Mouse (Mus musculus) embryonic facial prominence, embryonic 12.5 days (tissue): ENCODE measurements around the gene Gm9958. TPM values are rescaled to one million over a fixed set of nuclear protein-coding genes. Genes with fewer than 3 reads are reported as not detected.

Experiments used
- ATAC-seq: fragments of 200-750 bp; cut with Nextera tagmentation; 2 replicates; pipeline ENCODE4 v1.8.0; 2017; ENCODE audit not compliant: insufficient number of reproducible peaks, insufficient read depth, low FRiP score, low TSS enrichment
- H3K27ac ChIP-seq: fragments of 300-500 bp; sonication (generic); 2 replicates; pipeline ENCODE4 v1.5.1; 2016; ENCODE audit warnings: mild to moderate bottlenecking
- H3K27me3 ChIP-seq: fragments of 300-500 bp; sonication (generic); 2 replicates; pipeline ENCODE4 v1.6.1; 2016; ENCODE audit warnings: mild to moderate bottlenecking, moderate library complexity
- H3K36me3 ChIP-seq: fragments of 300-500 bp; sonication (generic); 2 replicates; pipeline ENCODE4 v1.6.1; 2016; ENCODE audit warnings: mild to moderate bottlenecking
- H3K4me1 ChIP-seq: fragments of 300-500 bp; sonication (generic); 2 replicates; pipeline ENCODE4 v1.6.1; 2016
- H3K4me2 ChIP-seq: fragments of 300-500 bp; sonication (generic); replicated peaks from 2 replicates; pipeline ENCODE4 v1.6.1; 2016; ENCODE audit warnings: mild to moderate bottlenecking, moderate library complexity
- H3K4me3 ChIP-seq: fragments of 300-500 bp; sonication (generic); 2 replicates; pipeline ENCODE4 v1.5.1; 2016; ENCODE audit warnings: mild to moderate bottlenecking
- H3K9ac ChIP-seq: fragments of 300-500 bp; sonication (generic); 2 replicates; pipeline ENCODE4 v1.6.1; 2016; ENCODE audit warnings: mild to moderate bottlenecking, moderate library complexity
- H3K9me3 ChIP-seq: fragments of 300-500 bp; sonication (generic); 2 replicates; pipeline ENCODE4 v1.6.1; 2016; ENCODE audit warnings: mild to moderate bottlenecking, moderate library complexity
- WGBS: fragments of 180-500 bp; shearing (Covaris S2); methylation state at CpG from one replicate; pipeline ENCODE4 v1.1.7; 2016; 5-methylcytosine and 5-hydroxymethylcytosine counted together
- polyA plus RNA-seq: library from polyadenylated mRNA; unstranded; fragments of >200 nt; fragmentation: Nextera tagmentation; extraction: Ambion mirVana; gene quantifications from 2 replicates; pipeline ENCODE4 v1.2.1, GENCODE M21; 2016

Gene Gm9958
- polyA plus RNA-seq, 1 experiment from 2014 or later, result 8.8 TPM

- H3K9me3 ChIP-seq, result no peaks in the 10 kb centered on the region
- H3K27ac ChIP-seq, result peak overlapping the region; percentile 99
- H3K4me2 ChIP-seq, result peak overlapping the region; percentile 71
- H3K27me3 ChIP-seq, result no peaks in the 10 kb centered on the region
- peak overlapping the region; percentile 98 for H3K4me3 ChIP-seq
- peak overlapping the region; percentile 97 for H3K9ac ChIP-seq
- 0 out of 2 replicates have a peak, but pooled peaks have one; percentile 41 for ATAC-seq
- under 1% methylated on average over 58 of the region's 61 CpGs for WGBS
- peaks cover 18% of the 10 kb centered on the region for H3K4me1 ChIP-seq
- no peaks in the 10 kb centered on the region for H3K36me3 ChIP-seq
Measured at GRCm38 (mm10) chr5:90365141-90365951, 1.7 kb upstream of the Gm9958 start.

DNA sequence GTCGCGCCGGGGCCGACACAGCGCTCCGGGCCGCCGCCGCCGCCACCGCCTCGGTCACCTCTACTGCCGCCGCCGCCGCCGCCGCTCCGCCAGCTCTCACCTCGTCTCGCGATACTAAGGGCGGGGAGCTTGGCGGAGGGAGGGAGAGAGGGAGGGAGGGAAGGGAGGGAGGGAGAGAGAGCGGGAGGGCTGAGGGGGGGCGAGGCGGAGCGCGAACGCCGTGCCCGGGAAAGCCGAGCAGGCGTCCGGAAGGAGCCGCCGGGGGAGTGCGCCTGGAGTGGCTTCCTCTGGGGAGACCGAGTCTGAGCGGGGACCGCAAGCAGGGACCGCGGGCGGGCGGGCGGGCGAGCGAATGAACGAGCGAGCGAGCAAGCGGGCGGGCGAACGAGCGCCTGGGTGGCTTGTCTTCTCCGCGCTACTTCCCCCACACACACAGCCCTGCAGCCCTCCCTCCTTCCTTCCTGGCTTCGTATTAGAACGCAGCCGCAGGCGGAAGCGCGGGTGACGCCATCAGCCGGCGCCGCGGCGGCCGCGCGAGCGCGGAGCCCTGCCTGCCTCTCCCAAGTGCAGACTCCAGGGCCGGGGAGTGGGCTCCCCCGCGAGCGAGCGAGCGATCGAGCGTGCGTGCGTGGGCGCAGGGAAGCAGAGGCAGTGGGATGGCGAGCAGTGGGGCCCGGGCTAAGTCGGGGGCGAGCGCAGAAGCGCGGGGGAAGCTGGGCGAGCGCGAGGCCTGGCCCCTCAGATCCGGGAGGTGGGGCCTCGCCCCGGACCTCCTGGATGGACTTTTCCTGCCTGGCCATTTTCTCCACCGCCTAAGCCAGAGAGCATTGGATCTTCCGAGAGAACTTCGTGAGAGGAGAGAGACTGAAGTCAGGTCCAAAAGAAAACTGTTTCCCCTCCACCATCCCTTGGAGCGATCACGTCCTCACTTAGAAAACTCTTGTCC lies 610 bp upstream of the Gm9958 start, which contains the start of gene Ankrd17:
Gene Ankrd17, minus strand, starts transcription at position 457 of the 946 bp plus-strand sequence.
- Histone ChIP-seq H3K27ac (peak within 1 kb of the TSS; percentile 99), H3K4me2 (peak within 1 kb of the TSS; percentile 71), H3K36me3 (no peaks in the 10 kb centered on the region), H3K4me3 (peak within 1 kb of the TSS; percentile 98), H3K9me3 (no peaks in the 10 kb centered on the region), H3K27me3 (no peaks in the 10 kb centered on the region), H3K4me1 (peaks cover 18% of the 10 kb centered on the region), H3K9ac (peak within 1 kb of the TSS; percentile 97)
- WGBS, result under 1% methylated on average over 59 of the region's 104 CpGs
- peak; percentile 94 for ATAC-seq

GRCm38 (mm10) chr5:90370401-90370800 lies 3.4 kb downstream of the Gm9958 start:
- no peak overlapping the region for H3K4me3 ChIP-seq
- no peak overlapping the region for H3K27ac ChIP-seq
- no peak for ATAC-seq
- no peaks in the 10 kb centered on the region for H3K9me3 ChIP-seq
- no peaks in the 10 kb centered on the region for H3K27me3 ChIP-seq
- 86% methylated on average over 5 of the region's 5 CpGs for WGBS
- no peak overlapping the region for H3K4me2 ChIP-seq
- H3K9ac ChIP-seq, result no peak overlapping the region
- no peaks in the 10 kb centered on the region for H3K36me3 ChIP-seq
- H3K4me1 ChIP-seq, result peaks cover 5% of the 10 kb centered on the region

GRCm38 (mm10) chr5:90373708-90374107 lies 6.7 kb downstream of the Gm9958 start:
- no peak for ATAC-seq
- WGBS, result 86% methylated on average over 4 of the region's 4 CpGs

DNA sequence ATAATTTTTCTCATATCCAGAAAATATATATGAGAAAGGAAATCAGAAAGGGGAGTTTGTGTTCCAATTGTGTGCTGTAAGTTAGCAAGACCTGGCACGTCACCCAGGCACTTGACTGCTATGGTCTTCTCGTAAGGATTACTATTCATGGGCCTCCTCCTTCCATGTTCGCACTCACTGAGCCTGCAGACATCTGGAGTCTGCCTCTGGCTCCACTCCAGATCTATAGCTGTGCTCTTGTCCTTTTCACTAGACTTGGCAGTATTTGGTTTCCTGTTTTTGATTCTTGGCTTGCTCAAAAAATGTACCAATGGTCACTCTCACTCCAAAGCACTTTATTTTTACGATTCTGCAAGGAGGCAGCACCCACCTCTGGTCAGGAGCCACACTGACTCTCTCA lies 14.5 kb downstream of the Gm9958 start:
- H3K4me2 ChIP-seq, result no peak overlapping the region
- no peak for ATAC-seq
- no peaks in the 10 kb centered on the region for H3K9me3 ChIP-seq
- H3K9ac ChIP-seq, result no peak overlapping the region
- no peaks in the 10 kb centered on the region for H3K36me3 ChIP-seq
- H3K27me3 ChIP-seq, result no peaks in the 10 kb centered on the region
- H3K4me1 ChIP-seq, result no peaks in the 10 kb centered on the region
- no peak overlapping the region for H3K4me3 ChIP-seq
- no peak overlapping the region for H3K27ac ChIP-seq
- 76% methylated on average over 4 of the region's 4 CpGs for WGBS

More at GRCm38 (mm10) chr5:90373708-90374107, 6.7 kb downstream of the Gm9958 start:
- H3K27me3 ChIP-seq, result no peaks in the 10 kb centered on the region
- H3K4me1 ChIP-seq, result no peaks in the 10 kb centered on the region
- no peak overlapping the region for H3K9ac ChIP-seq
- H3K9me3 ChIP-seq, result no peaks in the 10 kb centered on the region
- no peak overlapping the region for H3K27ac ChIP-seq
- H3K4me2 ChIP-seq, result no peak overlapping the region
- no peaks in the 10 kb centered on the region for H3K36me3 ChIP-seq
- no peak overlapping the region for H3K4me3 ChIP-seq

GRCm38 (mm10) chr5:90383080-90383479 lies 16.1 kb downstream of the Gm9958 start:
- Histone ChIP-seq H3K9me3 (no peaks in the 10 kb centered on the region), H3K27ac (no peak overlapping the region), H3K4me2 (no peak overlapping the region), H3K4me3 (no peak overlapping the region), H3K4me1 (no peaks in the 10 kb centered on the region), H3K27me3 (no peaks in the 10 kb centered on the region), H3K36me3 (no peaks in the 10 kb centered on the region), H3K9ac (no peak overlapping the region)
- no peak for ATAC-seq
- WGBS, result 60% methylated on average over 1 of the region's 1 CpGs

- H3K4me3 ChIP-seq, result no peak overlapping the region
- H3K4me2 ChIP-seq, result no peak overlapping the region
- ATAC-seq, result no peak
- no peak overlapping the region for H3K9ac ChIP-seq
- H3K9me3 ChIP-seq, result no peaks in the 10 kb centered on the region
- no peaks in the 10 kb centered on the region for H3K27me3 ChIP-seq
- no peaks in the 10 kb centered on the region for H3K36me3 ChIP-seq
- no peaks in the 10 kb centered on the region for H3K4me1 ChIP-seq
- 68% methylated on average over 5 of the region's 5 CpGs for WGBS
- H3K27ac ChIP-seq, result no peak overlapping the region
Measured at GRCm38 (mm10) chr5:90393764-90394163, 26.8 kb downstream of the Gm9958 start.

DNA sequence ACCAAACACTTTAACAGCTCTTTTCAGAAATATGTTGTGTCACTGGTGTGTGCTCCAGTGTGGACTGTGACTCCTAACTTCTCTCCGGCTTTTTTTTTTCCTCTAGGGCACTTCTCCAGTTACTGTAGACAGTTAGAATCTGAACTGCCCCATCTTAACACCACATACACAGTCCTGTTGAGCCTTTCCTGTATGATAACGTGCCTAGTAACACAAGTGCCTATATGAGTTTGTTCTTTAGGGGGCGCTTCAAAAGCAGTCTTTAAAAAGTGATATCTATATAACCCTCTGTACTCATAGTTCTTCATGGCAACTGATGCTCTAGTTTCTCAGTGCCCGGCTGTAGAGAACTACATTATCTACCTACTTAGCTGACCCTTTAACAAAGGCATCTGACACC lies 27.3 kb downstream of the Gm9958 start:
- H3K4me3 ChIP-seq, result no peak overlapping the region
- no peaks in the 10 kb centered on the region for H3K36me3 ChIP-seq
- H3K27ac ChIP-seq, result no peak overlapping the region
- H3K4me1 ChIP-seq, result no peaks in the 10 kb centered on the region
- H3K4me2 ChIP-seq, result no peak overlapping the region
- no peak overlapping the region for H3K9ac ChIP-seq
- H3K27me3 ChIP-seq, result no peaks in the 10 kb centered on the region
- no peak for ATAC-seq
- WGBS, result 73% methylated on average over 4 of the region's 4 CpGs
- no peaks in the 10 kb centered on the region for H3K9me3 ChIP-seq

- no peak for ATAC-seq
- Histone ChIP-seq H3K27ac (no peak overlapping the region), H3K36me3 (no peaks in the 10 kb centered on the region), H3K4me1 (no peaks in the 10 kb centered on the region), H3K4me2 (no peak overlapping the region), H3K4me3 (no peak overlapping the region), H3K27me3 (no peaks in the 10 kb centered on the region), H3K9ac (no peak overlapping the region), H3K9me3 (no peaks in the 10 kb centered on the region)
- WGBS, result 82% methylated on average over 4 of the region's 4 CpGs
Measured at GRCm38 (mm10) chr5:90396817-90397216, 29.8 kb downstream of the Gm9958 start.

DNA sequence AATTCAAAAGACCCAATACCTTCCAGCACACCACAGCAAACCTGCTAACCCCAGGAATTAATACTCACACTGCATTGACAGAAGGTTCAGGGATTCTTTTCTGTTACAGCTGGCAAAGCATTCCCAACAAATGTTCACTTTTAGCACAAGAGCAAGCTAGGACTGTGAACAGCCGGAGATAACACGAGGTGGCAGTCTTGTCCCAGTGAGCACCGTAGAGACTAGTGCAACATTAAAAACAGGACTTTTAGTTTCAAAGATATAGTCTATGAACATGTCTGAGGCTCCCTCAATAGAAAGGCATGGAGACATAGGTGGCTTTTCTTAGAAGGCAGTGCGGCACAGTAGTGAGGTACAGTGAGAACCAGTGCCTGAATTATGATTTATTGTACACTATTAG lies 38.2 kb downstream of the Gm9958 start:
- no peak overlapping the region for H3K27ac ChIP-seq
- 84% methylated on average over 4 of the region's 4 CpGs for WGBS
- no peak for ATAC-seq
- no peak overlapping the region for H3K4me3 ChIP-seq
- H3K4me1 ChIP-seq, result no peaks in the 10 kb centered on the region
- no peaks in the 10 kb centered on the region for H3K27me3 ChIP-seq
- no peaks in the 10 kb centered on the region for H3K9me3 ChIP-seq
- H3K9ac ChIP-seq, result no peak overlapping the region
- H3K36me3 ChIP-seq, result no peaks in the 10 kb centered on the region
- no peak overlapping the region for H3K4me2 ChIP-seq

GRCm38 (mm10) chr5:90414142-90414924 lies 47.3 kb downstream of the Gm9958 start:
- ATAC-seq, result no peak
- Histone ChIP-seq H3K4me2 (no peak overlapping the region), H3K4me3 (no peak overlapping the region), H3K4me1 (no peaks in the 10 kb centered on the region), H3K9ac (no peak overlapping the region), H3K27me3 (no peaks in the 10 kb centered on the region), H3K9me3 (no peaks in the 10 kb centered on the region), H3K27ac (no peak overlapping the region), H3K36me3 (no peaks in the 10 kb centered on the region)
- 74% methylated on average over 8 of the region's 8 CpGs for WGBS
